Mouse (Mus musculus) embryonic facial prominence, embryonic 14.5 days (tissue): ENCODE data around the gene Gjb2. TPM values are rescaled to one million over a fixed set of nuclear protein-coding genes. Genes with fewer than 3 reads are reported as not detected.
"Not testable (repeated sequence)": the region's sequence is repeated elsewhere in the genome, so short reads cannot be mapped to it uniquely, and the experiment has no call there.

ENCODE experiments used
- ATAC-seq: fragments of 200-750 bp; cut with Nextera tagmentation; 2 replicates; pipeline ENCODE4 v1.8.0; 2017; ENCODE audit warnings: low read depth, moderate number of reproducible peaks, moderate TSS enrichment
- DNase-seq: peaks from one replicate; pipeline ENCODE4 v3.0.0-alpha.2; 2015; ENCODE audit warnings: low spot score
- H3K27ac ChIP-seq: fragments of 300-500 bp; sonication (generic); replicated peaks from 2 replicates; pipeline ENCODE4 v1.5.1; 2014; ENCODE audit warnings: low read depth, mild to moderate bottlenecking, low read length, moderate library complexity
- H3K27me3 ChIP-seq: fragments of 300-500 bp; sonication (generic); replicated peaks from 2 replicates; pipeline ENCODE4 v1.6.1; 2014; ENCODE audit warnings: low read length; ENCODE audit not compliant: control insufficient read depth, insufficient read depth
- H3K36me3 ChIP-seq: fragments of 300-500 bp; sonication (generic); 2 replicates; pipeline ENCODE4 v1.6.1; 2014; ENCODE audit warnings: low read length, mixed read lengths; ENCODE audit not compliant: control insufficient read depth, insufficient read depth
- H3K4me1 ChIP-seq: fragments of 300-500 bp; sonication (generic); 2 replicates; pipeline ENCODE4 v1.6.1; 2014; ENCODE audit warnings: antibody characterized with exemption, low read length; ENCODE audit not compliant: control insufficient read depth, insufficient read depth
- H3K4me2 ChIP-seq: fragments of 300-500 bp; sonication (generic); 2 replicates; pipeline ENCODE4 v1.6.1; 2014; ENCODE audit warnings: low read depth, mild to moderate bottlenecking, low read length, moderate library complexity, mixed read lengths
- H3K4me3 ChIP-seq: fragments of 300-500 bp; sonication (generic); 2 replicates; pipeline ENCODE4 v1.5.1; 2014; ENCODE audit warnings: low read depth, mild to moderate bottlenecking, low read length
- H3K9ac ChIP-seq: fragments of 300-500 bp; sonication (generic); 2 replicates; pipeline ENCODE4 v1.6.1; 2014; ENCODE audit warnings: low read depth, mild to moderate bottlenecking, low read length, moderate library complexity, mixed read lengths
- H3K9me3 ChIP-seq: fragments of 300-500 bp; sonication (generic); 2 replicates; pipeline ENCODE4 v1.6.1; 2016; ENCODE audit warnings: low read length; ENCODE audit not compliant: control insufficient read depth
- WGBS: fragments of 180-500 bp; shearing (Covaris S2); extraction: QIAGEN DNeasy Blood & Tissue Kit; methylation state at CpG from one replicate; pipeline ENCODE4 v1.1.7; 2014; 5-methylcytosine and 5-hydroxymethylcytosine counted together
- polyA plus RNA-seq: library from polyadenylated mRNA; unstranded; fragments of >200 nt; fragmentation: Nextera tagmentation; extraction: Ambion mirVana; gene quantifications from 2 replicates; pipeline ENCODE4 v1.2.1, GENCODE M21; 2014

Gjb2 gene
- polyA plus RNA-seq, 1 experiment from 2014 or later, result 30.5 TPM

DNA sequence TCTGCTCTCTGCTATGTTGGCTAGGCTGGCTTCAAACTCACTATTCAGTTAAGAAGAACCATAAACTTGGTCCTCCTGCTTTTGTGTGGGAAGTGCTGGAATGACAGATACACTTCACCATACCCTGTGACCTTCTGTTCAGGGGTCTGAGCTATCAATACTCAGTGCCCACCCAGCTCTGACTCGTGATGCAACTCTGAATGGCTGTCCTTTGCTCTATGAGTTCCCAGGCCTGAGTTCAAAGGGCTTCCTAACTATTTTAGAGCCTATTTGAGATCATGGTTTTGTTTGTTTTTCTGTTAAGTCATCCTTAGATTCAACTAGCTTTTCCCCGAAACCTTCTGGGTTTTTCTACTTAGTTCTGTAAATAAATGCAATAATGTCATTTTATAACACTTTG, 14.5 kb downstream of the Gjb2 start:
- no peaks in the 10 kb centered on the region for H3K27me3 ChIP-seq
- H3K4me3 ChIP-seq, result no peak overlapping the region
- 67% methylated on average over 2 of the region's 2 CpGs for WGBS
- no peaks in the 10 kb centered on the region for H3K36me3 ChIP-seq
- ATAC-seq, result no peak
- no peak overlapping the region for H3K9ac ChIP-seq
- no peak overlapping the region for H3K4me2 ChIP-seq
- no peak for DNase-seq
- H3K9me3 ChIP-seq, result no peaks in the 10 kb centered on the region
- no peak overlapping the region for H3K27ac ChIP-seq
- no peaks in the 10 kb centered on the region for H3K4me1 ChIP-seq

DNA sequence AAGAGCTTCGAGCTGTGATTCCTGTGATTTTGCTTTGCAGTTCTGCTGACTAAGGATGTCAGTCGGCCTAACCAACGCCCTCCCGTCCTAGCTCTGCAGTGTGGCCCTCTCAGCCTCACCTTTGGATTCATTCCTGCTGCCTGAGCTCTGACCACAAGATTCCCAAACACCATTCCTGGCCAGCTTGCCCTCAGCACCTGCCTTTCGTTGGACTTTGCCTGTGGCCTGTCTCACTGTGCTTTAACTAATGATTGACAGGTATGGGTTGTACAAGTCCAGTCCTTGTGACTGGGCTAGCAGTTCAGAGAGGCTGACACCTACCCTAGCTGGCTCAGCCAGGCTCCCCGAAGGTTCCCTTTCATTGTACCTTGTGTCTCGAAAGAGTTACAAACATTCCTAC, 15.4 kb downstream of the Gjb2 start:
- H3K9ac ChIP-seq, result no peak overlapping the region
- H3K4me1 ChIP-seq, result 0 out of 2 replicates have a peak, but pooled peaks cover 2% of the 10 kb centered on the region
- H3K4me3 ChIP-seq, result no peak overlapping the region
- no peak overlapping the region for H3K27ac ChIP-seq
- H3K27me3 ChIP-seq, result no peaks in the 10 kb centered on the region
- H3K9me3 ChIP-seq, result no peaks in the 10 kb centered on the region
- WGBS, result 89% methylated on average over 7 of the region's 7 CpGs
- ATAC-seq, result no peak
- no peak overlapping the region for H3K4me2 ChIP-seq
- no peak for DNase-seq
- no peaks in the 10 kb centered on the region for H3K36me3 ChIP-seq

DNA sequence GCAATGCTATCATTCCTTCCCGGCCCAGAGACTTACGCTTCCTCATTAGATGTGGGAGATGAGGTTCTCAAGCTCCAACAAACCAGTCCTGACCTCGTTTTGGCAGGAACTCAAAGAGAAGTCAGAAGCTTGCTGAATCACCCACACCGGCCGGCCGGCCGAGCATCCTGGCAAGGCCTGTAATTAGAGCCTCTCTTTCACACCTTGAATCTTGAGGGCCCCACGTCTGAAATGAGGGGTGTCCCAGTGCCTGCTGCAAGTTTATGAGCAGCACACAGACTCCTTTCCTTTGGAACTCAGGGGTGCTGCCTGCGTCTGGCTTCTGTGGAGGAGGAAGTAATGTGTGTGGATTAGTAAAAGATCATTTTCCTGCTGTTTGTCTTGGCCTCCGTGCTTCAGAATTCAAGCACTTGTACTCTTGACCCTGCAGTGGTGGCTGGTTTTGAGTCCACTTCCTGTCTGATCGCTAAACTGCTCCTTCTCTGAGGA, 20.3 kb downstream of the Gjb2 start:
- ATAC-seq (peak; percentile 37; the same call in 1 of the 2 replicates), DNase-seq (peak; percentile 68)
- H3K4me2 ChIP-seq, result no peak overlapping the region
- H3K4me3 ChIP-seq, result no peak overlapping the region
- H3K36me3 ChIP-seq, result no peaks in the 10 kb centered on the region
- 25% methylated on average over 11 of the region's 11 CpGs for WGBS
- no peak overlapping the region for H3K9ac ChIP-seq
- H3K27me3 ChIP-seq, result no peaks in the 10 kb centered on the region
- no peak overlapping the region for H3K27ac ChIP-seq
- no peaks in the 10 kb centered on the region for H3K9me3 ChIP-seq
- 0 out of 2 replicates have a peak, but pooled peaks cover 6% of the 10 kb centered on the region for H3K4me1 ChIP-seq

DNA sequence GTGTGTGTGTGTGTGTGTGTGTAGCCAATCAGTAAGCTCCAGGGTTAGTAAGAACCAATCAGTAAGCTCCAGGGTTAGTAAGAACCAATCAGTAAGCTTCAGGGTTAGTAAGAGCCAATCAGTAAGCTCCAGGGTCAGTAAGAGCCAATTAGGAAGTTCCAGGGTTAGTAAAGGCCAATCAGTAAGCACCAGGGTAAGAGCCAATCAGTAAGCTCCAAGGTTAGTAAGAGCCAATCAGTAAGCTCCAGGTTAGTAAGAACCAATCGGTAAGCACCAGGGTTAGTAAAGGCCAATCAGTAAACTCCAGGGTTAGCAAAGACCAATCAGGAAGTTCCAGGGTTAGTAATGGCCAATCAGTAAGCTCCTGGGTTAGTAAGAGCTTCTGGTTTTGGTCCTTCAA, 21.6 kb downstream of the Gjb2 start:
- no peaks in the 10 kb centered on the region for H3K9me3 ChIP-seq
- 0 out of 2 replicates have a peak, but pooled peaks cover 6% of the 10 kb centered on the region for H3K4me1 ChIP-seq
- no peak overlapping the region for H3K4me3 ChIP-seq
- ATAC-seq, result no peak
- no peak overlapping the region for H3K9ac ChIP-seq
- no peaks in the 10 kb centered on the region for H3K36me3 ChIP-seq
- no peak overlapping the region for H3K27ac ChIP-seq
- H3K27me3 ChIP-seq, result no peaks in the 10 kb centered on the region
- no peak overlapping the region for H3K4me2 ChIP-seq
- DNase-seq, result no peak
- 91% methylated on average over 1 of the region's 1 CpGs for WGBS

DNA sequence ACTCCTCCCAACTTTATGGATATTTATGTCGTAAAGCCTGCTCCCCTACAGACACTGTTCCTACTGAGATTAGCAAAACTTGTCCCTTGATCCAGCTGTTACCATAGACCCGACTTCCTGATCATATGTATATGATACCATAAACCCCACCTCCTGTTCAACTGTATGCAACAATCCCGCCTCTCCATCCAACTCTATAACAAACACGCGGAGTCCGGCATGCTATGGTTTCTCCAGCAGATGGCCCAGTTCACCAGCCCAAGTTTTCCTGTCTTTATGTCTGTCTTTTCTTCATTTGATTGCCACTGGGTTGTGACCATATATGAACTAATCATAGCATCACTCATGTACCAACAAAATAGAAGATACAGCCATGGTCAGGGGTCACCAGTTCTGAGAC, 29.0 kb downstream of the Gjb2 start:
- ATAC-seq (no peak), DNase-seq (no peak)
- Histone ChIP-seq H3K36me3 (no peaks in the 10 kb centered on the region), H3K9ac (no peak overlapping the region), H3K4me1 (no peaks in the 10 kb centered on the region), H3K27ac (no peak overlapping the region), H3K4me3 (no peak overlapping the region), H3K4me2 (no peak overlapping the region), H3K27me3 (no peaks in the 10 kb centered on the region), H3K9me3 (no peaks in the 10 kb centered on the region)
- WGBS, result 81% methylated on average over 6 of the region's 6 CpGs

DNA sequence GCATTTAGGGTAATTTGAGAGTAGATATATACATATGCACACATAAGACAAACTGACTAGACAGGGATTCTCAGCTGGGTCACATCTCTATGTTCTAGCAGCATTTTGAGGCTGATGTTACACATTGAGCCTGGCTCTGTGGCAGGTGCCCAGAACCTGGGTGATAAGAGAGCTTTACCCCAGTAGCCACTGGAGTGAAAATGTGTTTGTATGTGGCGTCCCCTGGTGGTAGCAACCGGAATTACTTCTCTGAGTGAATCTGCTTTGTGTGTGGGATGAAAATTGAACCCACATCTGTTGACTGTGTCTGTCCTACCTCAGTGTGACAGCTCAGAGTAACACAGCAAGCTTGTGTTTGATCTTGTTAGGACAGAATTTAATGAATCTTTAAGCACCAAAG, 34.6 kb downstream of the Gjb2 start:
- not testable (repeated sequence) for ATAC-seq, H3K27me3 ChIP-seq, DNase-seq, H3K4me2 ChIP-seq, H3K9ac ChIP-seq, H3K4me3 ChIP-seq, H3K4me1 ChIP-seq, H3K36me3 ChIP-seq, H3K9me3 ChIP-seq, H3K27ac ChIP-seq
- WGBS, result 0% methylated on average over 2 of the region's 2 CpGs

DNA sequence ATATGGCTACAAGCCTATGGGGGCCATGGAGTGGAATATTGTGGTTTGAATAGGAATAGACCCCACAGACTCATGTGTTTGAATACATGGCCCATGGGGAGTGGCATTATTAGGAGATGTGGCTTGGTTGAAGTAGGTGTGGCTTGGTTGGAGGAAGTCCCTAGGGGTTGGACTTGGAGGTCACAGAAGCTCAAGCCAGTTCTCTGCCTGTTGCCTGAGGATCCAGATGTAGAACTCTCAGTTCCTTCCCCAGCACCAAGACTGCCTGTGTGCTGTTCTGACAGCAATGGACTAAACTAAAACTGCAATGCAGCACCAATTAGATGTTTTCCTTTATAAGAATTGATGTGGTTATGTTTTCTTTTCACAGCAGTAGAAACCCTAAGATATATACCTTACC, 38.4 kb downstream of the Gjb2 start:
- Histone ChIP-seq H3K4me3 (no peak overlapping the region), H3K9me3 (no peaks in the 10 kb centered on the region), H3K9ac (no peak overlapping the region), H3K27me3 (no peaks in the 10 kb centered on the region), H3K36me3 (no peaks in the 10 kb centered on the region), H3K4me2 (no peak overlapping the region), H3K4me1 (no peaks in the 10 kb centered on the region), H3K27ac (no peak overlapping the region)
- DNase-seq, result no peak
- no peak for ATAC-seq

DNA sequence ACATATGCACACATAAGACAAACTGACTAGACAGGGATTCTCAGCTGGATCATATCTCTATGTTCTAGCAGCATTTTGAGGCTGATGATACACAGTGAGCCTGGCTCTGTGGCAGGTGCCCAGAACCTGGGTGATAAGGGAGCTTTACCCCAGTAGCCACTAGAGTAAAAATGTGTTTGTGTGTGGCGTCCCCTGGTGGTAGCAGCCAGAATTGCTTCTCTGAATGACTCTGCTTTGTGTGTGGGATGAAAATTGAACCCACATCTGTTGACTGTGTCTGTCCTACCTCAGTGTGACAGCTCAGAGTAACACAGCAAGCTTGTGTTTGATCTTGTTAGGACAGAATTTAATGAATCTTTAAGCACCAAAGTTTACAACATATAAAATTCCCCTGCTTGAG, 44.5 kb downstream of the Gjb2 start:
- not testable (repeated sequence) for H3K4me3 ChIP-seq, H3K36me3 ChIP-seq, H3K4me1 ChIP-seq, H3K4me2 ChIP-seq, H3K9ac ChIP-seq, ATAC-seq, H3K9me3 ChIP-seq, H3K27ac ChIP-seq
- peak; percentile 44 for DNase-seq
- H3K27me3 ChIP-seq, result peaks cover 47% of the 10 kb centered on the region
- 0% methylated on average over 1 of the region's 1 CpGs for WGBS

DNA sequence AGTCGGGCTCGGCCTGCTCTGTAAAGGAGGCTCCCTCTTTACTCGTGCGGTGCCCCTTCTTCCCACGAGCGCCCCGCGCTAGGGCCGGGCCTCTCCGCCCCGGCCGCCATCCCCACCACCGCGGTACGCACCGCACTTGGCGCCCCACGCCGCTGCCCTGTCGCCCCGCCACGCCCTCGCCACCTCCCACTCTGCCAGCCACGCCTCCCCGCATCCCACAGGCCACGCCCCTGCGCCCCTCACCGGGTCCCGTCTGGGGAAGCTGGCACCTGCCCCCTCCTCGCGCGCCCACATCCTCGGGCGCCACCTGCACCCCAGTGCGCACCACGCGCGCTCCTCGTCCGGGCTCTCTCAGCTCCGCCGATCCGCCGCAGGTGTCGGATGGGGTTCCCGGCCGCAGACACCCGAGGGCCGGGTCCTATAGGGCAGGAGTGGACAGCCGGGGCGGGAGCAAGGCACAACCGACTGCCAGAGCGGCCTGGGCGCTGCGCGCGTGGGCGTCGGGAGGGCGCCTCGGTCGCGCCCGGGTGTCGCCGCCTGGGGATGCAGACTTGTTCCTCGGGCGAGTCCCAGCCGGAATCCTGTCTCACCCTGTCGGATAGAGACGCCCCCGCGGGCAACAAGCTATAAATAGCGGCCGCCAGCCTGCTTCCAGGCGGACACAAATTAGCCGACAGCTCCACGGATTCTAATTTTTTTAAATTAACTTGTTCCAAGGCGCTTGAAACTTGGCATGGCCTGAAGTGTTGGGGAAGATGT, 46.8 kb downstream of the Gjb2 start, which contains the start of gene Gja3:
TSS of gene Gja3 (minus strand) at position 538 of the 759 bp plus-strand sequence.
- Histone ChIP-seq H3K27ac (no peak within 1 kb of the TSS), H3K9me3 (no peaks in the 10 kb centered on the region), H3K27me3 (peaks cover 47% of the 10 kb centered on the region), H3K4me2 (peak within 1 kb of the TSS; percentile 93), H3K4me3 (peak within 1 kb of the TSS; percentile 45), H3K4me1 (peaks cover 4% of the 10 kb centered on the region; the same call in 1 of the 2 replicates), H3K9ac (peak within 1 kb of the TSS; percentile 47), H3K36me3 (no peaks in the 10 kb centered on the region)
- under 1% methylated on average over 32 of the region's 79 CpGs for WGBS
- peak; percentile 68 for ATAC-seq
- DNase-seq, result peak; percentile 39
